Mouse (Mus musculus) granulocyte monocyte progenitor cell, adult 5-6 weeks (primary cell): ENCODE data around the gene Creb3l2. TPM values are rescaled to one million over a fixed set of nuclear protein-coding genes. Genes with fewer than 3 reads are reported as not detected.

Source experiments
- ATAC-seq: replicated peaks from 2 replicates; pipeline ENCODE4 v1.8.0; 2016; ENCODE audit warnings: mild to moderate bottlenecking, moderate TSS enrichment, inconsistent platforms; ENCODE audit not compliant: poor library complexity, severe bottlenecking
- total RNA-seq, 2 experiments: library from RNA; stranded (forward) in 1 of 2; stranded (reverse) in 1 of 2; fragments of 200-712, 200-1000 nt in 1 of 2; fragments of >200 nt in 1 of 2; fragmentation: Nextera tagmentation in 1 of 2; gene quantifications; 2 replicates each; pipeline ENCODE4 v1.2.3; 2014 to 2017

Gene Creb3l2
- total RNA-seq, 2 experiments from 2014 or later = 3.9 to 12.1 TPM

- ATAC-seq = no peak
These were observed 150.8 kb downstream of the Creb3l2 start for GRCm38 (mm10) chr6:37291171-37291570.

- no peak for ATAC-seq
These were observed 151.3 kb downstream of the Creb3l2 start for GRCm38 (mm10) chr6:37290691-37291090.

- peak; percentile 73 for ATAC-seq
These were observed 155.8 kb downstream of the Creb3l2 start for GRCm38 (mm10) chr6:37286134-37286533.

GRCm38 (mm10) chr6:37284879-37285278 is 157.1 kb downstream of the Creb3l2 start:
- peak; percentile 70 for ATAC-seq

- no peak for ATAC-seq
These were observed 158.6 kb downstream of the Creb3l2 start for GRCm38 (mm10) chr6:37283336-37283735.

GRCm38 (mm10) chr6:37282659-37283058 is 159.3 kb downstream of the Creb3l2 start:
- ATAC-seq = no peak

Other genes starting within 250 kb of the Creb3l2 start
- gene Dgki, start 142.0 kb downstream of the Creb3l2 start, total RNA-seq (2014; fragmentation: Nextera tagmentation) = not detected in 2 replicates
- gene Dgki, start 142.0 kb downstream of the Creb3l2 start, total RNA-seq (2017) = not detected in 2 replicates
- gene Akr1d1, start 88.0 kb upstream of the Creb3l2 start, total RNA-seq (2014; fragmentation: Nextera tagmentation) = not detected in 2 replicates
- gene Akr1d1, start 88.0 kb upstream of the Creb3l2 start, total RNA-seq (2017) = not detected in 2 replicates